Mouse (Mus musculus) lung, postnatal 0 days (tissue): Measurements from ENCODE around the gene Wdr63. TPM values are rescaled to one million over a fixed set of nuclear protein-coding genes. Genes with fewer than 3 reads are reported as not detected.
"Not testable (repeated sequence)": the region's sequence is repeated elsewhere in the genome, so short reads cannot be mapped to it uniquely, and the experiment has no call there.

ENCODE experiments used
- ATAC-seq: fragments of 200-750 bp; cut with Nextera tagmentation; 2 replicates; pipeline ENCODE4 v1.8.0; 2017; ENCODE audit warnings: moderate library complexity
- DNase-seq: peaks from one replicate; pipeline ENCODE4 v3.0.0-alpha.2; 2016; ENCODE audit warnings: low spot score
- H3K27ac ChIP-seq: fragments of 300-500 bp; sonication (generic); 2 replicates; pipeline ENCODE4 v1.5.1; 2014; ENCODE audit warnings: antibody characterized with exemption, mild to moderate bottlenecking, low read length, mixed read lengths
- H3K27me3 ChIP-seq: fragments of 300-500 bp; sonication (generic); replicated peaks from 2 replicates; pipeline ENCODE4 v1.6.1; 2014; ENCODE audit warnings: low read length, mixed read lengths; ENCODE audit not compliant: insufficient read depth
- H3K36me3 ChIP-seq: fragments of 300-500 bp; sonication (generic); 2 replicates; pipeline ENCODE4 v1.6.1; 2014; ENCODE audit warnings: low read length, mixed read lengths; ENCODE audit not compliant: insufficient read depth
- H3K4me1 ChIP-seq: fragments of 300-500 bp; sonication (generic); 2 replicates; pipeline ENCODE4 v1.6.1; 2014; ENCODE audit warnings: antibody characterized with exemption, low read depth, low read length, mixed read lengths; ENCODE audit not compliant: insufficient read depth
- H3K4me2 ChIP-seq: fragments of 300-500 bp; sonication (generic); replicated peaks from 2 replicates; pipeline ENCODE4 v1.6.1; 2014; ENCODE audit warnings: low read depth, mild to moderate bottlenecking, low read length, moderate library complexity, mixed read lengths
- H3K4me3 ChIP-seq: fragments of 300-500 bp; sonication (generic); 2 replicates; pipeline ENCODE4 v1.5.1; 2014; ENCODE audit warnings: low read depth, low read length
- H3K9ac ChIP-seq: fragments of 300-500 bp; sonication (generic); replicated peaks from 2 replicates; pipeline ENCODE4 v1.6.1; 2014; ENCODE audit warnings: low read depth, mild to moderate bottlenecking
- H3K9me3 ChIP-seq: fragments of 300-500 bp; sonication (generic); 2 replicates; pipeline ENCODE4 v1.6.1; 2016; ENCODE audit warnings: low read length, mixed read lengths
- CTCF ChIP-seq: IDR thresholded peaks from 2 replicates; pipeline ENCODE4 v1.5.1; 2016; ENCODE audit warnings: antibody characterized with exemption, mild to moderate bottlenecking
- EP300 ChIP-seq: IDR thresholded peaks from 2 replicates; pipeline ENCODE4 v1.6.1; 2016; ENCODE audit warnings: antibody characterized with exemption, mild to moderate bottlenecking, control low read depth
- WGBS: fragments of 180-500 bp; shearing (Covaris S2); extraction: QIAGEN DNeasy Blood & Tissue Kit; methylation state at CpG from one replicate; pipeline ENCODE4 v1.1.7; 2014; 5-methylcytosine and 5-hydroxymethylcytosine counted together
- polyA plus RNA-seq: library from polyadenylated mRNA; unstranded; fragments of >200 nt; fragmentation: Nextera tagmentation; extraction: Ambion mirVana; gene quantifications from 2 replicates; pipeline ENCODE4 v1.2.1, GENCODE M21; 2015

Gene Wdr63
- polyA plus RNA-seq, 1 experiment from 2014 or later: 2.9 TPM

DNA sequence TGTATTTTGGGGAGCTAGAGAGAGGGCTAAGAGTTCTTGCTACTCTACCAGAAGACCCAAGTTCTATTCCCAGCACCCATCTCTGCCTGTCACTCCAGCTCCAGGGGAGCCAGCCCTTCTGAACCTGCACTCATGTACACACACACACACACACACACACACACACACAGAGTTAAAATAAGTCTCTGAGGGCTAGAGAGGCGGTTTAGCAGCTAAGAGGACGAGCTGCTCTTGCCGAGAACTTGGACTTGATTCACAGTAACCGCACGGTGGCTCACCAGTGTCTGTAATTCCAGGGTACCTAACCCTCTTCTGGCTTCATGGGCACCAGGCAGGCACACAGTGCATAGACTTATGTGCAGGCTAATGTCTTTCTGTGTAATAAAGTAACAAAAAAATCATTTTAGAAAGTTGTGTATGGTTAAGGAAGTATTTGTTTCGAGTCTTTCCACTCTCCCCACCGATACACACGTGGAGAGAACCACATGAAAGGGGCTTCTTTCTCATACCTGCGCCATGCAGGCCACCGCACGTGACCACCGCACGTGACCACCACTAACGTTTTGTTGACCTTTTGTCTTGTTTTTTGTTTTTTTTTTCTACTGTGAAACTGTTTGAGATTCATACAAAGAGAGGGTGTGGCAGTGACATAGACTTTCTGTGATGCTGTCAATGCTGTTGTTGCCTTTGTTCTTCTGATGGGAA, 103.4 kb downstream of the Wdr63 start:
- Histone ChIP-seq H3K27ac (no peak overlapping the region), H3K4me1 (no peaks in the 10 kb centered on the region), H3K36me3 (peaks cover 13% of the 10 kb centered on the region; the same call in 1 of the 2 replicates), H3K27me3 (no peaks in the 10 kb centered on the region), H3K4me2 (no peak overlapping the region), H3K9me3 (no peaks in the 10 kb centered on the region), H3K9ac (no peak overlapping the region), H3K4me3 (no peak overlapping the region)
- DNase-seq (no peak), ATAC-seq (no peak)
- WGBS: 89% methylated on average over 14 of the region's 14 CpGs
- TF ChIP-seq EP300: no peak
- no peak for TF ChIP-seq CTCF

DNA sequence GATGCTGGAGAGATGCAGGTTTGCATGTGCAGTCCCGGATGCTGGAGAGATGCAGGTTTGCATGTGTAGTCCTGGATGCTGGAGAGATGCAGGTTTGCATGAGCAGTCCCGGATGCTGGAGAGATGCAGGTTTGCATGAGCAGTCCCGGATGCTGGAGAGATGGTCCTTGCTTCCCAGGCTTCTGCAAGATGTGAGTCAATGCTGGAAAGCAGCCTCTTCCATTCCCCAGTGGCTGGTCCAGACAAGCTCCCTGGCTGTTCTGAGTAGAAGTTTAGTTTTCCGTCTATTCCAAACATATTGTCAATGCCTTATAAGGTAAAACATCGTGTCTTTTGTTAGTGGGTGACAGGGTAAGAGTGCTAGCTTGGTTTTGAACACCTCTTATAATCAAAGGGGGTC, 111.4 kb downstream of the Wdr63 start:
- H3K27me3 ChIP-seq, ATAC-seq, H3K4me3 ChIP-seq, H3K4me2 ChIP-seq, H3K36me3 ChIP-seq, DNase-seq, H3K9ac ChIP-seq, H3K4me1 ChIP-seq, H3K27ac ChIP-seq, H3K9me3 ChIP-seq: not testable (repeated sequence)
- 61% methylated on average over 4 of the region's 5 CpGs for WGBS

DNA sequence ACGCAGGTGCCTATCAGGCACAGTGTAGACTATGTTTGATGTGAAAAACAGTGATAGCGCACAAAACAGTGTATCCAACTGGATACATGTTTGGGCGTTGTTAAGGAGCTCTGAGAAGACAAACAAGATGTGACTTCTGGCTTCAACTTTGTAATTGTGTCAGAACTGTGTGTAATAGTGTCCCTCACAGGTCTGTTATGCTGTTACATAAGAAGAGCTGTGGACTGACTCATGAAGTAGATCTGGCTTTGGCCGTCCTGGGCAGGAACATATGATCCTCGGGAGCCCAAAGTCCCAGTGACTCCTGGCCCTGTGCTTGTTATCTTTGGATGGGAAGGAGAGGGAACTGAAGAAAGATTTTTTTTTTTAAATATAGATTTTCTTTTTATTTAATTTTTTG, 112.4 kb downstream of the Wdr63 start:
- Histone ChIP-seq H3K4me2 (no peak overlapping the region), H3K9me3 (no peaks in the 10 kb centered on the region), H3K4me1 (peaks cover 2% of the 10 kb centered on the region; the same call in 1 of the 2 replicates), H3K9ac (no peak overlapping the region), H3K36me3 (no peaks in the 10 kb centered on the region; the same call in 1 of the 2 replicates), H3K27ac (no peak overlapping the region), H3K27me3 (no peaks in the 10 kb centered on the region), H3K4me3 (no peak overlapping the region)
- TF ChIP-seq CTCF: no peak
- no peak for TF ChIP-seq EP300
- 63% methylated on average over 5 of the region's 5 CpGs for WGBS
- ATAC-seq (peak; percentile 54), DNase-seq (peak; percentile 65)

DNA sequence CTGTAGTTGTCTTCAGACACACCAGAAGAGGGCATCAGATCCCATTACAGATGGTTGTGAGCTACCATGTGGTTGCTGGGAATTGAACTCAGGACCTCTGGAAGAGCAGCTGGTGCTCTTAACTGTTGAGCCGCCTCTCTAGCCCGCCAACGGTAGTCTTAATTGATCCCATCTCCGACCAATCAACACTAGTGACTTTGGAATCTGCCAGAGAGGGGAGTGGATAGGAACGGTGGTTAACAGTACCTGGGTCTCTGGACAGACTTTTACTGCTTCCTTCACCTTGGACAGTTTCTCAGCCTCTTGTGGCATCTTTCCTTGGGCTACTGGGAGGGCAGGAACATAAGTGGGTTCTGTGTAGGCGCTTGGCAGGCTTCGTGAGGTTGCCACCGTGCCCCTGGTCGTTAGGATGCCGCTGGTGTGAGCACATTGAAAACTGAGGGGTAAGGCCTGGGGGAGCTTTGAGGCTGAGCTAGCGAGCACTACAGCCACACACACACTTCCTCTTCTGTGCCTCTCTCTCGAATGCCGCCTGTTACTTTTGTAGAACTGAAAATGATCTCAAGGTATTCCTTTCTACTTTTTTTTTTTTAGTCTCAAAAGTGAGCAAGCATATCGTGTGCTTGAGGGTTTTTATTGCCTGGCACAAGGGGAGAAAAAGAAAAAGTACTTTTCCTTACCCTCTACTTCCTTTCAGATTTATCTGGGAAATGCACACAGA, 114.3 kb downstream of the Wdr63 start:
- H3K27ac ChIP-seq: peak overlapping the region; percentile 59; the same call in 1 of the 2 replicates
- H3K9me3 ChIP-seq: no peaks in the 10 kb centered on the region
- H3K4me2 ChIP-seq: peak overlapping the region; percentile 40; the same call in 1 of the 2 replicates
- H3K27me3 ChIP-seq: no peaks in the 10 kb centered on the region
- H3K9ac ChIP-seq: no peak overlapping the region
- no peak for ATAC-seq
- DNase-seq: no peak
- no peaks in the 10 kb centered on the region; the same call in 1 of the 2 replicates for H3K36me3 ChIP-seq
- no peak overlapping the region for H3K4me3 ChIP-seq
- TF ChIP-seq CTCF (no peak), EP300 (no peak)
- peaks cover 2% of the 10 kb centered on the region; the same call in 1 of the 2 replicates for H3K4me1 ChIP-seq
- WGBS: 74% methylated on average over 14 of the region's 14 CpGs

DNA sequence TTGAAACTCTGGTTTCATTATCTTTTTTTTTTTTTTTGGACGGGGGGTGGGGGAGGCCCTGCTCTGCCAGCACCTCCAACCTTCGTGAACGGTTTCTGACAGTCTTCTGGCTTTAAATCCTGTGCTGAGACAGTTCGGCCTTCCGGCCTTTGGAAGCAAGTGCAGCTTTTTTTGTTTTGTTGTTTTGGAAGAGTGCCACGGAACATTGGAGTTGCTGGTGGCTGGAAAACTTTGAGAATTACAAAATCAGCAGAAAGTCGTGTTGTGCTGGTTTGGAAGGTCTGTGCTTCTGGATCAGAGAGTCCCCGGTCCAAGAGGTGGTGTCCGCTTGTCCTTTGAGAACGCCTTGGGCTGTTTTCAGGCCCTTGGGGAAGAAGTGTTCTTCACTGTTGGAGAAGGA, 115.1 kb downstream of the Wdr63 start:
- no peak overlapping the region for H3K9ac ChIP-seq
- H3K27me3 ChIP-seq: no peaks in the 10 kb centered on the region
- no peak overlapping the region for H3K4me3 ChIP-seq
- peaks cover 2% of the 10 kb centered on the region; the same call in 1 of the 2 replicates for H3K4me1 ChIP-seq
- 41% methylated on average over 10 of the region's 10 CpGs for WGBS
- TF ChIP-seq CTCF: 0 out of 2 replicates have a peak, but pooled peaks have one; percentile 4
- no peak; the same call in 1 of the 2 replicates for TF ChIP-seq EP300
- peak; percentile 86 for DNase-seq
- H3K27ac ChIP-seq: peak overlapping the region; percentile 59
- H3K4me2 ChIP-seq: peak overlapping the region; percentile 40
- H3K36me3 ChIP-seq: no peaks in the 10 kb centered on the region
- no peak for ATAC-seq
- no peaks in the 10 kb centered on the region for H3K9me3 ChIP-seq

DNA sequence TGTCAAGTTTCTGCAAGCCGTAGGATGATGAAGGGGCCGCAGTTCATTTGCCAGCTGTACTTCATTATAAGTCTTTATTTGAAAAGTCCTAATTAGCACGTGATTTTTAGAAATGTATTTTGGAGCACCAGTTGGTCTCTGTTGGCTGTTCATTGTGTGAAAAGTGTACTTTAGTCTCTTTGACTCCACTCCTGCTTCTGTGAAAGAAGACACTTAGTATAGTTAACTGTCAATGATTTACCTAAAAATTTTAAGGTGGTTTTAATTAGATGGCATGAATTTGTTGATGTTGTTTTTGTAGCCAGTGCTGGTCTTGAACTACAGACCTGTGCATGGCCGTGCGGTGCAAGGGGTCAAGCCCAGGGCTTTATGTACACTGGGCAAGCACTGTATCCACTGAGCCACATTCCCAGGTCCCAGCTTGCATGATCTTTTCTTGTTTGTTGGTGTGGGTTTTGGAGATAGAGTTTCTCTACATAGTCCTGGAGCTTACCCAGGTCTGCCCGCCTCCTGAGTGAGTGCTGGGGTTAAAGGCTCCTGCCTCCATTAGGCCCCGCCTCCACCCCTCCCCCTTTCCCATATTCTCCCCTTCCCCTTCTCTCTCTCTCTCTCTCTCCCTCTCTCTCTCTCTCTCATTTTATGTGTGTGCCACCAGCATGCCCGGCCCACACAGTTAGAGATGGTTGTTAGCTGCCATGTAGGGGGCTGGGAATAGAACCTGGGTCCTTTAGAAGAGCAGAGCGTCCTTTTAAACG, 115.8 kb downstream of the Wdr63 start:
- ATAC-seq (no peak), DNase-seq (no peak)
- no peak overlapping the region for H3K9ac ChIP-seq
- WGBS: 67% methylated on average over 10 of the region's 10 CpGs
- no peaks in the 10 kb centered on the region for H3K27me3 ChIP-seq
- peak overlapping the region; percentile 40 for H3K4me2 ChIP-seq
- TF ChIP-seq EP300: no peak
- no peak for TF ChIP-seq CTCF
- peak overlapping the region; percentile 54 for H3K27ac ChIP-seq
- peaks cover 2% of the 10 kb centered on the region; the same call in 1 of the 2 replicates for H3K4me1 ChIP-seq
- no peaks in the 10 kb centered on the region for H3K36me3 ChIP-seq
- H3K4me3 ChIP-seq: no peak overlapping the region
- no peaks in the 10 kb centered on the region for H3K9me3 ChIP-seq
